Mouse (Mus musculus) thymus, adult 2 months (tissue): Measurements from ENCODE around the gene Neu4.

Experiments used
- CTCF ChIP-seq: fragments of 200-500 bp; IDR thresholded peaks from 2 replicates; pipeline ENCODE4 v1.5.1; 2012; ENCODE audit warnings: mild to moderate bottlenecking, control low read depth, low read length, moderate library complexity, borderline replicate concordance; ENCODE audit not compliant: control insufficient read depth, poor library complexity, insufficient read depth; ENCODE audit errors: extremely low read depth
- POLR2A ChIP-seq: fragments of 200-500 bp; IDR thresholded peaks from 2 replicates; pipeline ENCODE4 v1.6.1; 2012; ENCODE audit warnings: mild to moderate bottlenecking, low read length, control low read depth, moderate library complexity; ENCODE audit not compliant: control insufficient read depth, poor library complexity, insufficient read depth; ENCODE audit errors: extremely low read depth

- no peak for TF ChIP-seq CTCF
- TF ChIP-seq POLR2A: no peak
Observed at GRCm38 (mm10) chr1:94028741-94029140, 8.5 kb downstream of the Neu4 start.
